Mouse (Mus musculus) midbrain, embryonic 14.5 days (tissue): ENCODE results near the gene Cct3. TPM values are rescaled to one million over a fixed set of nuclear protein-coding genes. Genes with fewer than 3 reads are reported as not detected.
"Not testable (repeated sequence)": the region's sequence is repeated elsewhere in the genome, so short reads cannot be mapped to it uniquely, and the experiment has no call there.

ENCODE experiments used
- ATAC-seq: fragments of 200-750 bp; cut with Nextera tagmentation; 2 replicates; pipeline ENCODE4 v1.8.0; 2017; ENCODE audit warnings: moderate number of reproducible peaks, moderate library complexity; ENCODE audit not compliant: low FRiP score, low TSS enrichment
- DNase-seq: peaks from one replicate; pipeline ENCODE4 v3.0.0-alpha.2; 2015
- H3K27ac ChIP-seq: fragments of 300-500 bp; sonication (generic); replicated peaks from 2 replicates; pipeline ENCODE4 v1.5.1; 2014; ENCODE audit warnings: mild to moderate bottlenecking, low read depth, low read length, moderate library complexity
- H3K27me3 ChIP-seq: fragments of 300-500 bp; sonication (generic); 2 replicates; pipeline ENCODE4 v1.6.1; 2014; ENCODE audit warnings: low read length, control low read depth, mixed read lengths; ENCODE audit not compliant: control insufficient read depth, insufficient read depth
- H3K36me3 ChIP-seq: fragments of 300-500 bp; sonication (generic); 2 replicates; pipeline ENCODE4 v1.6.1; 2014; ENCODE audit warnings: low read length, control low read depth; ENCODE audit not compliant: control insufficient read depth, insufficient read depth
- H3K4me1 ChIP-seq: fragments of 300-500 bp; sonication (generic); 2 replicates; pipeline ENCODE4 v1.6.1; 2014; ENCODE audit warnings: mild to moderate bottlenecking, antibody characterized with exemption, low read length, control low read depth; ENCODE audit not compliant: control insufficient read depth, insufficient read depth
- H3K4me2 ChIP-seq: fragments of 300-500 bp; sonication (generic); 2 replicates; pipeline ENCODE4 v1.6.1; 2014; ENCODE audit warnings: mild to moderate bottlenecking, low read length, moderate library complexity
- H3K4me3 ChIP-seq: fragments of 300-500 bp; sonication (generic); replicated peaks from 2 replicates; pipeline ENCODE4 v1.5.1; 2014; ENCODE audit warnings: low read depth, low read length
- H3K9ac ChIP-seq: fragments of 300-500 bp; sonication (generic); replicated peaks from 2 replicates; pipeline ENCODE4 v1.6.1; 2014; ENCODE audit warnings: mild to moderate bottlenecking, low read length, moderate library complexity
- H3K9me3 ChIP-seq: fragments of 300-500 bp; sonication (generic); 2 replicates; pipeline ENCODE4 v1.6.1; 2016; ENCODE audit warnings: low read length, control low read depth, mixed read lengths; ENCODE audit not compliant: control insufficient read depth
- WGBS: fragments of 180-500 bp; shearing (Covaris S2); extraction: QIAGEN DNeasy Blood & Tissue Kit; methylation state at CpG from one replicate; pipeline ENCODE4 v1.1.7; 2014; 5-methylcytosine and 5-hydroxymethylcytosine counted together
- polyA plus RNA-seq: library from polyadenylated mRNA; unstranded; fragments of >200 nt; fragmentation: Nextera tagmentation; extraction: Ambion mirVana; gene quantifications from 2 replicates; pipeline ENCODE4 v1.2.1, GENCODE M21; 2014

Gene Cct3
- polyA plus RNA-seq, 1 experiment from 2014 or later: 493 TPM

- H3K4me3 ChIP-seq, H3K36me3 ChIP-seq, H3K4me1 ChIP-seq, H3K4me2 ChIP-seq, H3K9ac ChIP-seq, H3K27me3 ChIP-seq, H3K27ac ChIP-seq, DNase-seq, ATAC-seq, H3K9me3 ChIP-seq: not testable (repeated sequence)
- 89% methylated on average over 6 of the region's 6 CpGs for WGBS
These were observed 28.9 kb upstream of the Cct3 start for GRCm38 (mm10) chr3:88268014-88268413.

DNA sequence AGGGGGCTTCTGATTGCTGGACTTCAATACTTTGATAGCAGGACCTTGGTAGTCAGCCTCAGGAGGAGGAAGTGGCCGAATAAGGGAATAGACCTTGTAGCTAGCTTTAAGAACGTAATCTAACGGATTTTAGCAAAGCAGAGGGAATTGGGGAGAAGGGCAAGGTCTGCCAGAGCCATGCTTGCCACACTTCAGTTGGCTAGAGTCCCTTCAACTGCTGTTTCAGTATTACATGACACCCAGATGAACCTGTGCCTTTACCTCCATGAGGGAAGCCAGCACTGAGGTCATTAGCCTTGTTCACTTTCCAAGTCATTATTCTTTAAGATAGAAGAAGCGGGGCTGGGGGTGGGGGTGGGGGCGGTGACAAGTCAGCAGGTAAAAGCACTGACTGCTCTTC, 27.9 kb upstream of the Cct3 start:
- ATAC-seq: no peak
- no peak overlapping the region for H3K9ac ChIP-seq
- DNase-seq: no peak
- H3K27me3 ChIP-seq: no peaks in the 10 kb centered on the region
- no peaks in the 10 kb centered on the region for H3K9me3 ChIP-seq
- WGBS: 90% methylated on average over 5 of the region's 5 CpGs
- no peaks in the 10 kb centered on the region for H3K4me1 ChIP-seq
- no peak overlapping the region for H3K27ac ChIP-seq
- no peak overlapping the region for H3K4me3 ChIP-seq
- no peak overlapping the region for H3K4me2 ChIP-seq
- no peaks in the 10 kb centered on the region for H3K36me3 ChIP-seq

- not testable (repeated sequence) for H3K4me2 ChIP-seq, DNase-seq, H3K36me3 ChIP-seq, H3K4me1 ChIP-seq, H3K27ac ChIP-seq, H3K9me3 ChIP-seq, ATAC-seq, H3K4me3 ChIP-seq, H3K27me3 ChIP-seq, H3K9ac ChIP-seq
- 89% methylated on average over 2 of the region's 2 CpGs for WGBS
These were observed 25.6 kb upstream of the Cct3 start for GRCm38 (mm10) chr3:88271298-88271697.

GRCm38 (mm10) chr3:88271859-88272258, 25.1 kb upstream of the Cct3 start:
- no peak for ATAC-seq
- DNase-seq: no peak
- Histone ChIP-seq H3K27ac (no peak overlapping the region), H3K9ac (no peak overlapping the region), H3K4me1 (no peaks in the 10 kb centered on the region), H3K4me3 (no peak overlapping the region), H3K36me3 (no peaks in the 10 kb centered on the region), H3K27me3 (no peaks in the 10 kb centered on the region), H3K9me3 (no peaks in the 10 kb centered on the region), H3K4me2 (no peak overlapping the region)
- 92% methylated on average over 3 of the region's 3 CpGs for WGBS

DNA sequence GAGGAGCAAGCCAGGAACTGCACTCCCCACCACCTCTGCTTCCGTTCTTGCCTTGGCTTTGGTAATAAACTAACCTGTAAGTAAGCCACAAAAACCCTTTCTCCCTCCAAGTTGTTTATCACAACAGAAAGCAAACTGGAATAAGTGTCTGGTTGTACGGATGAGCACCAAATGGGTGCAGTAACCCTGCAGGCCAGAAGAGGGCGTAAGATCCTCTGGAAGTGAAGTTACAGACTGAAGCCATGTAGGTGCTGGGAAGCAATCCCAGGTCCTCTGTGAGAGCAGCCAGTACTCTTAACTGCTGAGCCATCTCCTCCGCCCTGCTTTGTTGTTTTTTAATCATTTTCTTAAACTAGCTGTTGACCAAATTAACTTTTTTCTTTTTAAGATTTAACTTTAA, 22.9 kb upstream of the Cct3 start:
- Histone ChIP-seq H3K4me3 (no peak overlapping the region), H3K36me3 (no peaks in the 10 kb centered on the region), H3K4me1 (no peaks in the 10 kb centered on the region), H3K9ac (no peak overlapping the region), H3K9me3 (no peaks in the 10 kb centered on the region), H3K4me2 (no peak overlapping the region), H3K27ac (no peak overlapping the region), H3K27me3 (no peaks in the 10 kb centered on the region)
- DNase-seq: no peak
- WGBS: 96% methylated on average over 4 of the region's 4 CpGs
- ATAC-seq: no peak

DNA sequence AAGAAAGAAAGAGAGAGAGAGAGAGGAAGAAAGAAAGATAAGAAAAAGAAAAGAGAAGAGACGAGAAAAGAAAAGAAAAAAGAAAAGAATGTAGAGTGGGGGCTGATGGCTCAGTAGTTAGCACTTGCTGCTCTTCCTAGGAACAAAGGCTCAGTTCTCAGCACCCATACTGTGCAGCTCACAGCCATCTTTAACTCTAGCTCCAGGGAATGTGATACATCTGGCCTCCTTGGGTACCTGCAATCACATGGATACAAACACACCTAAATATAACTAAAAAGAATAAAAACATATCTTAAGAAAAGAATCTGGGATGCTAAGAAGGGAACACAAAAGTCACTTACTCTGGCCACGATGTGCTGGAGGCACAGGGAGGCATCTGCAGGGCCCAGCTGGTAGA, 20.8 kb upstream of the Cct3 start:
- no peak overlapping the region for H3K27ac ChIP-seq
- no peak overlapping the region for H3K4me2 ChIP-seq
- H3K36me3 ChIP-seq: no peaks in the 10 kb centered on the region
- ATAC-seq: no peak
- no peak for DNase-seq
- no peaks in the 10 kb centered on the region for H3K27me3 ChIP-seq
- no peak overlapping the region for H3K9ac ChIP-seq
- WGBS: 92% methylated on average over 2 of the region's 2 CpGs
- no peaks in the 10 kb centered on the region for H3K4me1 ChIP-seq
- no peaks in the 10 kb centered on the region for H3K9me3 ChIP-seq
- no peak overlapping the region for H3K4me3 ChIP-seq

GRCm38 (mm10) chr3:88276529-88277143, 20.3 kb upstream of the Cct3 start:
- ATAC-seq (no peak), DNase-seq (peak; percentile 49)
- WGBS: 58% methylated on average over 7 of the region's 7 CpGs
- H3K9me3 ChIP-seq: no peaks in the 10 kb centered on the region
- no peak overlapping the region for H3K9ac ChIP-seq
- H3K36me3 ChIP-seq: no peaks in the 10 kb centered on the region
- no peak overlapping the region for H3K27ac ChIP-seq
- H3K4me1 ChIP-seq: no peaks in the 10 kb centered on the region
- H3K27me3 ChIP-seq: no peaks in the 10 kb centered on the region
- no peak overlapping the region for H3K4me2 ChIP-seq
- H3K4me3 ChIP-seq: no peak overlapping the region

DNA sequence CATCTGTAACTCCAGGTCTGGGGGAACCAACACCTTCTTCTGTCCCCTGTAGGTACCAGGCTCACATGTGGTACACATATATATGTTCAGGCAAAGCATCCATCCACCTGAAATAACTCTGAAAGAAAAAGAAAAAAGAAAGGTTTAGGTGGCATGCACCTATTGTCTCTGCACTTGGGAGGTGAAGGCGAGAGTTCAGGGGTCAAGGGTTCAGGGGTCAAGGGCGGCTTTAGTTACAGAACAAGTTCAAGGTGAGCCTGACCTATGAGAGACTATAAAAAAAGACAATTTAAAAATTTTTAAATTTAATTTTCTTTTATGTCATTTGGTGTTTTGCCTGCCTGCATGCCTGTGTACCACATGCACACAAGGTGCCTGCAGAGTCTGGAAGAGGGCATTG, 16.9 kb upstream of the Cct3 start:
- H3K36me3 ChIP-seq: no peaks in the 10 kb centered on the region
- no peaks in the 10 kb centered on the region for H3K4me1 ChIP-seq
- no peak overlapping the region for H3K4me3 ChIP-seq
- WGBS: 95% methylated on average over 2 of the region's 2 CpGs
- H3K27ac ChIP-seq: no peak overlapping the region
- no peaks in the 10 kb centered on the region for H3K27me3 ChIP-seq
- H3K4me2 ChIP-seq: no peak overlapping the region
- H3K9ac ChIP-seq: no peak overlapping the region
- ATAC-seq (no peak), DNase-seq (no peak)
- no peaks in the 10 kb centered on the region for H3K9me3 ChIP-seq

- WGBS: 60% methylated on average over 11 of the region's 11 CpGs
- H3K9ac ChIP-seq, ATAC-seq, H3K4me1 ChIP-seq, H3K36me3 ChIP-seq, H3K27ac ChIP-seq, H3K4me3 ChIP-seq, DNase-seq, H3K4me2 ChIP-seq, H3K9me3 ChIP-seq, H3K27me3 ChIP-seq: not testable (repeated sequence)
These were observed 15.6 kb upstream of the Cct3 start for GRCm38 (mm10) chr3:88281141-88281916.
